Mouse (Mus musculus) intestine, embryonic 16.5 days (tissue): Measurements from ENCODE around the gene Dnlz. TPM values are rescaled to one million over a fixed set of nuclear protein-coding genes. Genes with fewer than 3 reads are reported as not detected.

Source experiments
- ATAC-seq: fragments of 200-750 bp; cut with Nextera tagmentation; 2 replicates; pipeline ENCODE4 v1.8.0; 2017; ENCODE audit warnings: moderate TSS enrichment, moderate library complexity
- H3K27ac ChIP-seq: fragments of 300-500 bp; sonication (generic); 2 replicates; pipeline ENCODE4 v1.5.1; 2014; ENCODE audit warnings: mild to moderate bottlenecking, low read length
- H3K27me3 ChIP-seq: fragments of 300-500 bp; sonication (generic); replicated peaks from 2 replicates; pipeline ENCODE4 v1.6.1; 2014; ENCODE audit warnings: low read length, control low read depth, mixed read lengths; ENCODE audit not compliant: control insufficient read depth, insufficient read depth
- H3K36me3 ChIP-seq: fragments of 300-500 bp; sonication (generic); 2 replicates; pipeline ENCODE4 v1.6.1; 2014; ENCODE audit warnings: low read length, control low read depth; ENCODE audit not compliant: control insufficient read depth, insufficient read depth
- H3K4me1 ChIP-seq: fragments of 300-500 bp; sonication (generic); 2 replicates; pipeline ENCODE4 v1.6.1; 2014; ENCODE audit warnings: low read length, control low read depth, mixed read lengths; ENCODE audit not compliant: control insufficient read depth, insufficient read depth
- H3K4me2 ChIP-seq: fragments of 300-500 bp; sonication (generic); 2 replicates; pipeline ENCODE4 v1.6.1; 2014; ENCODE audit warnings: low read depth, low read length, control low read depth
- H3K4me3 ChIP-seq: fragments of 300-500 bp; sonication (generic); 2 replicates; pipeline ENCODE4 v1.5.1; 2014; ENCODE audit warnings: mild to moderate bottlenecking, low read length
- H3K9ac ChIP-seq: fragments of 300-500 bp; sonication (generic); 2 replicates; pipeline ENCODE4 v1.6.1; 2014; ENCODE audit warnings: low read depth, low read length
- H3K9me3 ChIP-seq: fragments of 300-500 bp; sonication (generic); 2 replicates; pipeline ENCODE4 v1.6.1; 2016; ENCODE audit warnings: low read length, control low read depth; ENCODE audit not compliant: control insufficient read depth
- WGBS: fragments of 180-500 bp; shearing (Covaris S2); extraction: QIAGEN DNeasy Blood & Tissue Kit; methylation state at CpG from one replicate; pipeline ENCODE4 v1.1.7; 2014; 5-methylcytosine and 5-hydroxymethylcytosine counted together
- polyA plus RNA-seq: library from polyadenylated mRNA; unstranded; fragments of >200 nt; fragmentation: Nextera tagmentation; extraction: Ambion mirVana; gene quantifications from 2 replicates; pipeline ENCODE4 v1.2.1, GENCODE M21; 2015

Dnlz gene
- polyA plus RNA-seq, 1 experiment from 2014 or later: 24.1 TPM

- Histone ChIP-seq H3K4me3 (no peak overlapping the region), H3K9me3 (no peaks in the 10 kb centered on the region), H3K27ac (no peak overlapping the region), H3K36me3 (peaks cover 11% of the 10 kb centered on the region; the same call in 1 of the 2 replicates), H3K4me1 (no peaks in the 10 kb centered on the region), H3K4me2 (no peak overlapping the region), H3K9ac (no peak overlapping the region), H3K27me3 (no peaks in the 10 kb centered on the region)
- 90% methylated on average over 4 of the region's 4 CpGs for WGBS
- ATAC-seq: no peak
These were observed 24.1 kb downstream of the Dnlz start for GRCm38 (mm10) chr2:26327852-26328251.

- H3K4me2 ChIP-seq: no peak overlapping the region
- 0 out of 2 replicates have a peak overlapping the region, but pooled peaks have one; percentile 8 for H3K9ac ChIP-seq
- no peak overlapping the region for H3K27ac ChIP-seq
- H3K4me1 ChIP-seq: no peaks in the 10 kb centered on the region
- peak; percentile 75 for ATAC-seq
- WGBS: 67% methylated on average over 15 of the region's 15 CpGs
- no peak overlapping the region for H3K4me3 ChIP-seq
- no peaks in the 10 kb centered on the region for H3K27me3 ChIP-seq
- peaks cover 11% of the 10 kb centered on the region; the same call in 1 of the 2 replicates for H3K36me3 ChIP-seq
- H3K9me3 ChIP-seq: no peaks in the 10 kb centered on the region
These were observed 26.3 kb downstream of the Dnlz start for GRCm38 (mm10) chr2:26325386-26326181.

DNA sequence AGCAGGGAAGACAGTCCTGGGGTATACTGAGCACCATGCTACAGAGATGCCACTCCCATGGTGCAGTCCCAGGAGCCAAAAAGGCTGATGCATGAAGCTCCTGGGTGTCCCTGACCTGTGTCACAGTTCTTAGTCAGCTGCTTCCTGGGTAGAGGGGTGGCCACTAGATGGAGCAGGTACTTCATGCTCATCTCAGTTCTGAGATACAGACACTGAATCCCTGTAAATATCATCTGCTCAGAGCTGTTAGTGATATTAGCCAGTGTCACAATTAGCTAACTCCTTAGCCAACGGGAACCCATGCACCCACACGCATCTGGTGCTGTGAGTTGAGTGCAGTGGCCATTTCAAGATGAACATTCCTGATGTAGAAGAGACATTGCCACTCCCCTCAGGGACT, 27.0 kb downstream of the Dnlz start:
- Histone ChIP-seq H3K4me1 (no peaks in the 10 kb centered on the region), H3K27ac (no peak overlapping the region), H3K4me2 (no peak overlapping the region), H3K36me3 (peaks cover 11% of the 10 kb centered on the region; the same call in 1 of the 2 replicates), H3K9ac (no peak overlapping the region), H3K4me3 (no peak overlapping the region), H3K9me3 (no peaks in the 10 kb centered on the region), H3K27me3 (no peaks in the 10 kb centered on the region)
- ATAC-seq: no peak
- 73% methylated on average over 2 of the region's 2 CpGs for WGBS

DNA sequence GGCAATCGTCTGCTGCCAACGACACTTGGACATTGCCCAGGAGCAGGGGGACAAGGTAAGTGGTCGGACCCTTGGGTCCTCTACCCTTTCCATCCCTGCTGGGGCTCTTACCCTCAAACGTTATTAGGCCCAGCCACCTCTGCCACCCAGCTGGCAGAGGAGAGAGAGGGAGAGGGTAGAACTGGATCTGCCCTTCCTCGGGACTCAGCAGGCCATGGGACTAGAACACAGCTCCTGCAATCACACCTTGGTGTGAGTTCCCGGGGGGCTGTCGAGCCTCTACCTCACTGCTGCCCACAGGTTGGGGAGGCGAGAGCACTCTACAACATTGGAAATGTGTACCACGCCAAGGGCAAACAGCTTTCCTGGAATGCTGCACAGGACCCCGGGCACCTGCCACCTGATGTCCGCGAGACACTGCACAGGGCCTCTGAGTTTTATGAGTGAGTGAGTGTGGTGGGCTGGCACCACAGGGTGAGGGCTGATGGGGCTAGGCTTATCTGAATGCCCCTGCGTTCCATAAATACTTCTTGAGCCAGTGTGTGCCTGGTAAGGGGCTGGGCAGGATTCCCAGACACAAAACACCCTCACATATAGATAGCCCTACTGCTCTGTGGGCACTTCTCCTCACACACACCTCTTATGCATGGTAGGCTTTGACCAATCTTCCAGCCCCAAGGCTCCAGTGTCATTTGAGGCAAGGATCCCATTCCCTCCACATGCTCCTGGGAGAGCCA, 28.2 kb downstream of the Dnlz start:
- H3K4me1 ChIP-seq: no peaks in the 10 kb centered on the region
- WGBS: 90% methylated on average over 13 of the region's 13 CpGs
- no peaks in the 10 kb centered on the region for H3K27me3 ChIP-seq
- H3K4me3 ChIP-seq: no peak overlapping the region
- no peak for ATAC-seq
- no peak overlapping the region for H3K9ac ChIP-seq
- no peak overlapping the region for H3K4me2 ChIP-seq
- H3K9me3 ChIP-seq: no peaks in the 10 kb centered on the region
- no peak overlapping the region for H3K27ac ChIP-seq
- peaks cover 11% of the 10 kb centered on the region; the same call in 1 of the 2 replicates for H3K36me3 ChIP-seq

GRCm38 (mm10) chr2:26320245-26321185, 31.4 kb downstream of the Dnlz start:
- no peak for ATAC-seq
- no peaks in the 10 kb centered on the region for H3K9me3 ChIP-seq
- H3K36me3 ChIP-seq: no peaks in the 10 kb centered on the region
- peaks cover 21% of the 10 kb centered on the region for H3K4me1 ChIP-seq
- H3K4me2 ChIP-seq: no peak overlapping the region
- 86% methylated on average over 14 of the region's 14 CpGs for WGBS
- H3K4me3 ChIP-seq: no peak overlapping the region
- no peak overlapping the region for H3K9ac ChIP-seq
- H3K27ac ChIP-seq: no peak overlapping the region
- H3K27me3 ChIP-seq: no peaks in the 10 kb centered on the region

DNA sequence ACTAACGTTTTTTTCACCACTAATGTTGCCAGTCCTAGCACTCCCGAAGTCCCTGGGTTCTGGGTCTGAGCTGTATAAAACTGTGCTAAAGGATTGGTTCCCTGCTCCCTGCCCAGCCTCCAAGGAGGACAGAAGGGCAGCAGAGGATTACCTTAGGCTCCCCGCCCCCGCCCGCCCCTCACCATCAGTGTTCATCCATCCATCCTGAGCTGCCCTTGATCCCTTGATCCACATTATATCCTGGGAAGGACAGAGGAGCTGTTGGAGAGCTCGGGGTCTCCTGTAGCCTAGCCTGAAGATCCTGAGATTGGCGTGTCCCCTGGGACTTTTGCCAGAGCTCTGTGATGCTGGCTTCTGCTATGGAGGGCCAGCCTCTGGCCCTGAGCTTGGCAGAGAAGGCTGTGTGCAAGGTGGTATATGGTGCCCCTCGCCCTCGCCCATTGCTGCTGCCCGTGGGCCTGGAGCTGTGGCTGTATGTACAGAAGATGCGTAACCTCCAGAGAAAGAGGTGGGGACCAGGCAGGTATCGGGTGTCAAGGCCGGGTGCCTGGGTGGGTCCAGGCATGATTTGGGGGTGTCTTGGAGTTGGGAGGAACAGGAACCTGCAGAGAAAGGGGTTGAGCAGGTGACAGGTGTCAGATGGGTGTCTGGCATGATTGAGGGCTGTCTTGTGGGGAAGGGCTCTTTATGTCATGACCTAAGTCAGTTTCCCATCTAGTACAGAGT, 32.2 kb downstream of the Dnlz start:
- H3K4me2 ChIP-seq: no peak overlapping the region
- no peak overlapping the region for H3K4me3 ChIP-seq
- 86% methylated on average over 13 of the region's 13 CpGs for WGBS
- H3K27me3 ChIP-seq: no peaks in the 10 kb centered on the region
- H3K4me1 ChIP-seq: peaks cover 24% of the 10 kb centered on the region
- no peak for ATAC-seq
- no peaks in the 10 kb centered on the region for H3K9me3 ChIP-seq
- no peaks in the 10 kb centered on the region for H3K36me3 ChIP-seq
- H3K9ac ChIP-seq: no peak overlapping the region
- no peak overlapping the region for H3K27ac ChIP-seq

DNA sequence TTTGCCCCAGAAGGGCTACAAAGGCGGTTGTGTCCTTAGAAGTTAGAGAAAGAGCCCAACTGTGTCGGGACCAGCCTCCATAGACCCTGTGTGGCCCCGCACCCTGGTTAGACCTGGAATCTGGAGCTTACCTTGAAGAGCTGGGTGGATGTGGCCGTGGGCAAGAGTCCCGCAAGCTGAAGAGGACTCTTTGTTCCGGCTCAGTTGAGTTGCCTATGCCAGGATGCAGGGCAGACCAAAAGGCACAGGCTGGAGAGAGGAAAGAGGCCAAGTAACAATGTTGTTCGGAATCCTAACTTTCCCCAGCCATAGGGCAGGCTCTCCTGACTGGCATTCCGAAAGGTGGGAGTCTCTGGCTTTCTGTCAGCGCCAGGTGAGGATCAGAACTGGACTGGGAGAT, 32.8 kb downstream of the Dnlz start:
- WGBS: 90% methylated on average over 9 of the region's 9 CpGs
- Histone ChIP-seq H3K27ac (no peak overlapping the region), H3K4me3 (no peak overlapping the region), H3K9ac (0 out of 2 replicates have a peak overlapping the region, but pooled peaks have one; percentile 1), H3K4me2 (no peak overlapping the region), H3K4me1 (peaks cover 29% of the 10 kb centered on the region), H3K27me3 (no peaks in the 10 kb centered on the region), H3K9me3 (no peaks in the 10 kb centered on the region), H3K36me3 (no peaks in the 10 kb centered on the region)
- ATAC-seq: no peak

GRCm38 (mm10) chr2:26317991-26318672, 33.8 kb downstream of the Dnlz start:
- Histone ChIP-seq H3K9me3 (no peaks in the 10 kb centered on the region), H3K4me2 (no peak overlapping the region), H3K4me3 (no peak overlapping the region), H3K4me1 (peaks cover 31% of the 10 kb centered on the region), H3K27me3 (no peaks in the 10 kb centered on the region), H3K9ac (peak overlapping the region; percentile 21; the same call in 1 of the 2 replicates), H3K27ac (no peak overlapping the region), H3K36me3 (no peaks in the 10 kb centered on the region)
- 86% methylated on average over 3 of the region's 3 CpGs for WGBS
- no peak for ATAC-seq
